Mouse (Mus musculus): ENCODE measurements around the gene Pcgf6.
"Not testable (repeated sequence)": the region's sequence is repeated elsewhere in the genome, so short reads cannot be mapped to it uniquely, and the experiment has no call there.

The Pcgf6 gene

DNA sequence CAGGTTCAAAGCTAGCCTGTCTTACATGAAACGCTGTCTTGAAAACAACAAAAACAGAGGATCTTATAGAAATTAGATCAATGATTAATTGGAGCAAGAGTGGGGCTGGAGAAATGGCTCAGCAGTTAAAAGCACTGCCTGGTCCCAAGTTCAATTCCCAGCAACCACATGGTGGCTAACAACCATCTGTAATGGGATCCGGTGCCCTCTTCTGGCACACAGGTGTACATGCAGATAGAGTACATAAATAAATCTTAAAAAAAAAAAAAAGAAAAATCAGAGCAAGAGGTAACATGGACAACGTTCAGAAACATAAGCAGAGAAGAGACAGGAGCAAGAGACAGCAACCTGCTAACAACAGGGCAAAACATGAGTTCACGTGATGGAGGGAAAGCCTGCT, 24.2 kb downstream of the Pcgf6 start:
- no peak for DNase-seq (ENCODE audit: low spot score in 2 of 2)

DNA sequence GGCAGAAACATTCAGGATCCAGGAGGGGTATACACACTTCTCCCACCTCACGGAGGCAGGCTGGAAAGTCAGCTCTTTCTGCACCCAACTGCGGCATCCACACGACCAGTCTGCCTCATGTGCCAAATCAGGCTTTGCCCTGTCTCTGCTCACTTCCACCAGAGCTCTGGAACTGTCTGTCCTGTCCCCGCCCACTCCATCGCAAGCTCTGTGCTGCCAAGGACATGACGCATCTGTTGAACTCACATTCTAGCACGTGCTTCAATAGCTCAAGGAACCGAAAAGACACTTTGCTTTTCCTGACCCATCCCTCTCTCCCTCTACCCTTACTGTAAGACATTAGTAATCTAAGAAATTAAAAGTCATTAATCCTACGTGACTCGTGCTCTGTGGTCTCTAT, 25.8 kb downstream of the Pcgf6 start:
- DNase-seq (ENCODE audit: low spot score in 2 of 2): no peak

DNA sequence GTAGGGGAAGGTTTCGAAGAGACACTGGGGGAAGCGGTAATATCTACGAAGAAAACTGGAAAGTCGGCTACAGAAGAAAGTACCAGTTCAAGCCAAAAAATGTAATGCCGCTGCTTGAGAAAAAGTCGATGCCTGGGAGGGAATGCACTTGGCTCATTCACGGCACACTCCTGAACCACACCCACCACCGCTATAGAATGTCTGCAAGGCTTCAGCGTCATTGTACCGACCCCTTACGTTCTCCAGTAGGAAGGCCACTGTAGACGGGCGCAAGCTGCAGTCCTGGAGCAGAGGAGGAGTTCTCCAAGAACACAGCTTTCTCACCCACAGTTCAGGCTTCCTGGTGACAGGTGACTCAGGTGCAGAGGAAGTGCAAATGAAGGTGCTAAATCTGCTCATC, 27.2 kb downstream of the Pcgf6 start:
- no peak for DNase-seq (ENCODE audit: low spot score in 2 of 2)

DNA sequence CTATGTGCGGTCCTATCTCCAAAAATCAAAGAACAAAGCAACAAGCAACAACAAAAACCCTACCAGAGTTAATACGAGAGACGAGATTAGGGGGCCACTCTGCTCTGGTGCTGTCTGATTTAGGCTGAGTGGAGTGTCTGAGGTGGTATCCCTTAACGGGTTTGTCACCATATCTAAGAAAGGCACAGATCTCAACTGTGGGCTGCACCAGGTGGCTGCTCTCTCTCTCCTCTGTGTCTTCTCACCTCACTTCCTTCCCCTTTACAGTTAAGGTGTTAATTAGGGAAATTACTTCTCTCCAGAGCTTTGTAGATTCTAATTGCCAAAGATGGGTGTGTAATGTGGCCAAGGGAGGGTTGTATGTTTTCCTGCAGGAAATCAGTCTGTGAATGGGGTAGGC, 28.0 kb downstream of the Pcgf6 start:
- no peak for DNase-seq (ENCODE audit: low spot score in 2 of 2)

DNA sequence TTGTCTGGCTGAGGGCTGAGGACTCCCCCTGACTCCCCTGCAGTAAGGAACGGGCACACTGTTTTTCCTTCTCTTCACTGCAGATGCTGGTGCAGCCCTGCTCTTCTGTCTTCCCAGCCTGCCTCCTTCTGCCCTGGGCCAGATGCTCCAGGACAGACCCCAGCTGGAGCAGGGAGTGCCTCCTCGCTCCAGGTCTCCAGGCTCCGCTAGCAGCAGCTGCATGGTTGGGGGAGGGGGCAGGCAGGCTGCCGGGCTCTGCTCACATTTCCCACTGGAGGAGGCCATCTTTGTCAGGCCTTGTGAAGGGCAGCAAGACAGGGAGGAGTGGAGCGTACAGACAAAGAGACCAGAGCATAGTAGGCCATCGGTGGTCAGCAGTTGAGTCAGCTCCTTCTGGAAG, 31.4 kb downstream of the Pcgf6 start:
- no peak for DNase-seq (ENCODE audit: low spot score in 2 of 2)

DNA sequence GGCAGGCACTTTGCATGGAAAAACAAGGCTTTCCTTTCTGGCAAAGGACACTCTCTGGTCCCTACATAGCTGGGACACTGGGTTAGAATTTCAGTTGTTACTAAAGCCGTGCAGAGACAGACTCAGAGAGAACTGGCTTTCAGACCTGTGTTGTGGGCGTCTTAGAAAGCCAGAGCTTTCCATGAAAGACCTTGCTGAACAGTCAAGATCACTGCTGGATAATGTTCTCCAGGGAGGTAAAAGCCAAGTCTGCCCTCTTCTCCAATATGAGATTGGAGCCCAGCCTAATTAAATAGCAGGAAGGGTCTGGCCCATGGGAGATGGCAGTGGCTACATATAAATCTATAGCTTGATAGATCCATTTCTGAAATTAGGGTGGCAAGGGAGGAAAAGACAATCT, 32.4 kb downstream of the Pcgf6 start:
- no peak for DNase-seq (ENCODE audit: low spot score in 2 of 2)

DNA sequence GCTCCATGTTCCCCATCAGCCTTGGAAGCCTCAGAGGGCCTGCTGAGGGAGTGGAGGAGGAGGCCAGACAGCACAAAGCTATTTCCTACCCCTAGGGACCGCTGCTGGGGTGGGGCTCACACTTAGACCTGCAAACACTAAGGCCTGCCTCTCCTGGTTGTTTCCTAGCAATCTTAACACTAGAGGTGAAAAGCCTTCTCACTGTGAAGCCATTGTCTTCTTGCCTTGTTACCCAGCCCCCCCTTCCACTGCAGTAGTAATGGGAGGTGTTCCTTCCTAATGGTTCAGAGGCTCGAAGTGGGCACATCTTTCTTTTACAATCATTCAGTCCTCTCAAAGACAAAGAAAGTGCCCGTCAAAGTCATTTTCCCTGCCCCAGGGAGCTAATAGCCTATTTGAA, 32.9 kb downstream of the Pcgf6 start:
- no peak for DNase-seq (ENCODE audit: low spot score in 2 of 2)

DNA sequence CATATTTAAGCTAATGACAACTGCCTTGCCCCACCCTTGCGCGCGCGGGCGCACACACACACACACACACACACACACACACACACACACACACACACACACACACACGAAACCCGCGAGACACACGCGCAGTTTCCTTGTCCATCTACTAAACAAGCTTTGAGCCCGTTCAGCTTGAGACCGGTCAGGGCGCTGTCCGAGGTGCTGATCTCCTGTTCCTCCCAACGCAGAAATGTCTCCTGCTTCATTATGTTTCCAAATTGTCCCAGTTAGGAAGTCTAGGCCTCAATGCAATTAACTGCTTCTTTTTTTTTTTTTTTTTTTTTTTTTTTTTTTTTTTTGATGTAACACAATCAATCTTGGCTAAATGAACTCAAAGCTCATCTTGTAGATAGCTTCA, 34.2 kb downstream of the Pcgf6 start:
- peak; percentile 24 to 53 for DNase-seq (ENCODE audit: low spot score in 2 of 2)

DNA sequence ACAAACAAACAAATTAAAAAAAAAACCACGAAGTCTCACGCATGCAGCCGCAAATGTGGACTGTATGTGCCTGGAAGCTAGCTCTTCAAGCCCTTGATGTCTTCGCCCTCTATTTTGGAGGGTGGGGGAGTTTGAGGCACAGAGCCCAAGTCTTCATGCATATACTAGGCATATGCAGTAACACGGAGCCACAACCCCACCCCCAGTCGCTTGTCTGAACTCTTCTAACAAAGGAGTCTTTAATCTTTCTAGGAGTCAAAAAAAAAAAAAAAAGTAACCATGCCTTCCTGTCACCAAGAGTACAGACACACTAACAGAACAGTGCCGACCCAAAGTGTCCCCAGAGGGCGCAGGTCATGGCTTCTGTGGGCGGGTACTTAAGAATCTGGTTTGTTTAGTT, 34.7 kb downstream of the Pcgf6 start:
- no peak for DNase-seq (ENCODE audit: low spot score in 2 of 2)

DNA sequence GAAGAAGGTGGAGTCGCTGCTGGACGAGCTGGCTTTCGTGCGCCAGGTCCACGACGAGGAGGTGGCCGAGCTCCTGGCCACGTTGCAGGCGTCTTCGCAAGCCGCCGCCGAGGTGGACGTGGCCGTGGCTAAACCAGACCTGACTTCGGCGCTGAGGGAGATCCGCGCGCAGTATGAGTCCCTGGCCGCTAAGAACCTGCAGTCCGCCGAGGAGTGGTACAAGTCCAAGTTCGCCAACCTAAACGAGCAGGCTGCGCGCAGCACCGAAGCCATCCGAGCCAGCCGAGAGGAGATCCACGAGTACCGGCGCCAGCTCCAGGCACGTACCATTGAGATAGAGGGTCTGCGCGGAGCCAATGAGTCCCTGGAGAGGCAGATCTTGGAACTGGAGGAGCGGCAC, 35.3 kb downstream of the Pcgf6 start:
- no peak for DNase-seq (ENCODE audit: low spot score in 2 of 2)

DNA sequence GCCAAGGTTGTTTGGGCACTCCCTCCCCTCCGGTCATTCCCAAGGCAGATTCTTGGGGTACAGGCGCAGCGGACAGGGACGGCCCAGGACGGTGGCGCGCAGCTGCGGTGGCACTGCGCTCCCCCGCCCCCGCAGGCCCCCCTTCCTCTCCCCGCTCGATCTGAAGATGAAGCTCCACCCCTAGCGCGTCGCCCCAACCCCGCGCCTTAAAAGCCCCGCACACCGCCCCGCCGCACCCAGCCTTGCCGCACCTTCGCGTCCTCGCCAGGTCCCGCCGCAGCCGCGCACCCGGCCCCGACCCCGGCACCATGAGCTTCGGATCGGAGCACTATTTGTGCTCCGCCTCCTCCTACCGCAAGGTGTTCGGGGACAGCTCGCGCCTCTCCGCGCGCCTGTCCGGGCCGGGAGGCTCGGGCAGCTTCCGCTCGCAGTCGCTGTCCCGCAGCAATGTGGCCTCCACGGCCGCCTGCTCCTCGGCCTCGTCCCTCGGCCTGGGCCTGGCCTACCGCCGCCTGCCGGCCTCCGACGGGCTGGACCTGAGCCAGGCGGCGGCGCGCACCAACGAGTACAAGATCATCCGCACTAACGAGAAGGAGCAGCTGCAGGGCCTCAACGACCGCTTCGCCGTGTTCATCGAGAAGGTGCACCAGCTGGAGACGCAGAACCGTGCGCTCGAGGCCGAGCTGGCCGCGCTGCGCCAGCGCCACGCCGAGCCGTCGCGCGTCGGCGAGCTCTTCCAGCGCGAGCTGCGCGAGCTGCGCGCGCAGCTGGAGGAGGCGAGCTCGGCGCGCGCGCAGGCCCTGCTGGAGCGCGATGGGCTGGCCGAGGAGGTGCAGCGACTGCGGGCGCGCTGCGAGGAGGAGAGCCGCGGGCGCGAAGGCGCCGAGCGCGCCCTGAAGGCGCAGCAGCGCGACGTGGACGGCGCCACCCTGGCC, 36.0 kb downstream of the Pcgf6 start, which contains the start of the genes Ina and Nt5c2:
TSS of gene Ina (plus strand) at position 252 of the 935 bp plus-strand sequence.
TSS of gene Nt5c2 (minus strand) at position 707 of the 935 bp plus-strand sequence.
- no peak for DNase-seq (ENCODE audit: low spot score in 2 of 2)

DNA sequence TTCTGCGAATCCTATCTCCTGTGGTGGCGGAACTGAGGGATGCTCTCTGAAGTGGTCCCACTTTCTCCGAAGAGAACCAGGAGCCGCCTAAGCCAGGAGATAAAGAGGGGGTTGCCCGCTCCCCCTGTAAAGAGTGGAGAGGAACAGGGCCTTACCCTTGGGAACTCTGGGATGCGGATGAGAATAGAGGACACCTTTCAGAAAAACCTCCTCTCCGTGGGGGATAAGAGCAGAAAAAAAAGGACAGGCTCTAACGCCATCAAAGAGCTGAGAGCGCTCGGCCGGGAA, 36.6 kb downstream of the Pcgf6 start:
- DNase-seq (ENCODE audit: low spot score in 2 of 2): no peak

DNA sequence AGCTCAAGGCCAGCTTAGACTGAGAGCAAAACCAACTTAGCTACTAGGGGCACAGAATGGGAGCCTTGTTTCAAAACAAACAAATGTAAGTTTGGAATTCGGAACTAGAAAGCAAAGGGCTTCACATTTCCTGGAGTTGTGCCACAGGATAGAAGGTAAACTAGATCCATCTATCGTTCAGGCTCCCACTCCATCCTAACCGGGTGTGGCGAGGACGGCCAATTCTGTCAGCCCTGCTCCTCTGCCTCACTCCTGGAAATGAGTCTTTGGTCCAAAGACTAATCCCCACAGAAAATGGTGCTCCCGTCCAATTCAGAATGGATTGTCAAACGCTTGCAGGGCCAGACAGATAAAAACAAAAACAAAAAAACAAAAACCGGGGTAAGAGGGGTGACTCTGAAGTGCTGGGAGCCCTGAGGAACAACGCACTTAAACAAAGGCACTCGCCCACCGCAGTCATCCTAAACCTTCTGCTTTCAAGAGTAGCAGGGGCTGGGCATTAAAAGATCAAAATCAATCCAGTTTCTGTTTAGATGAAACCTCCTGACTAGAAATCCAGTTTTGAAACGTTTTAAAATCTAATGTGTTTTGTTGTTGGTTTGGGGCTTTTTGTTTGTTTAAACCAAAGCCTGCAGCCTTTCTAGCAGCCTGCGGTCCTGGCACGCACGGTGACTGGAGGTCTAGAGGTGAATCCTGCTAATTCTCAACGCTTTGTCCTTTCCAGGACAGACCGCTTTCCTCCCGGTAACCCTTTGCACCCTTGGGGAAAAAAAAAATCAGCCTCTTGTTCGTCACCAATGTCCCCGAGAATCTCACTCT, 37.2 kb downstream of the Pcgf6 start:
- no peak for DNase-seq (ENCODE audit: low spot score in 2 of 2)

DNA sequence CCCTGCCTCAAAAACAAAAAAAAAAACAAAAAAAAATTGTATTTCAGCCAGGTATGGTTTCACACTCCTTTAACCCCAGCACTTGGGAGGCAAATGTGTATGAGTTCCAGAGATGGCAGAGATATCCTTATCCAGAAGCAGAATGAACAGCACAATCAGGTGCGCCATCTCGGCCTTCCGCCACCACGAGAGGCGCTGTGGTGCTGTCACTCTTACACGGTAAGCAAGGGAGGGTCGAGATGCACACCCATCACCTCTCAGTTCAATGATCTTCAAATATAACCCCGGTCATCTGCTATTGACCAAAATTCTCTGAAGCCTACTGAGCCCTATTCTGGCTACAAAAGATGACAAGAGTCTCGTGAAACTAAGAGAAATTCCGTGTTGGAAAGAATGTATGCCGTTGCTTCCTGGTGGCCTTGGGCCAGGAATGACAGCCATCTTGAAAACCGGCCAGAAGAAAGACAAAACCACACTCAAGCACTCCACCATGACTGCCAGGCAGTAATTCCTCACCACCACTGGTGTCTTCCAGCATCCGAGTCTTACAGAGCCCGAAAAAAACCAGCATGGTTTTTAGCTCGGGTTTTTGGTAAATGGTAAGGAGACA, 38.1 kb downstream of the Pcgf6 start:
- no peak for DNase-seq (ENCODE audit: low spot score in 2 of 2)

DNA sequence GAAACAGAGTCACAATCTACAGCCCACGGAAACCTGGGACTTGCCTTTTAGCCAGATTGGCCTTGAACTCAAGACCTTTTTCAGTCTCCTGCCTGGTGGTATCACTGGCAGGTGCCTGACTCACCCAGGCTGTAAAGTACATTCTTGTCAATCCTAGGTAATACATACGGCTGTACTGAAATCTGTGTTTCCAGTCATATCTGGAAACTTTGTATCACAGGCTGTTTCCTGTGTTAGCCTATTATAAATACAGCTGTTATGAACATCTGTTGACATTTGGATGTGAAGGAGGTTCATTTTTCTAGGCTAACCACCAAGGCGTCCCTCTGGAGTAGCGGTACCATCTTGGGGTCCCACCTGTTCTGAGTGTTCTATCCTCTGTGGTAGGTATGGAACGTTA, 40.8 kb downstream of the Pcgf6 start:
- no peak for DNase-seq (ENCODE audit: low spot score in 2 of 2)

DNA sequence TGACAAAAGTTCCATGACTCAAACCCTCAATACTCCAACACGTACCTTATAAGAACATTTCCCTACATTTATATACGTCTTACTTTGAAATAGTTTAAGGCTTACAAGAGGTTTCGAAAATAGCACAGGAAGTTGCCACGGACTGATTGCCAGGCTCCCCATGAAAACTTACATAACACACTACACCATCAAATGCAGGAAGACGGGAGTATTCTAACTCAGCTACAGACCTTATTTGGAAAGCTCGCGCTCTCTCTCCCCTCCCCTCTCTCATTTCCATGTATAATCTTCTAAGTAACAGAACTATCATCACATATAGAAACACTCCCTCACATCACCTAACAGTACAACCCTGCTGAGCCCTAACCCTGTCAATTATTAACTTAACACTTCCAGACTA, 41.3 kb downstream of the Pcgf6 start:
- no peak for DNase-seq (ENCODE audit: low spot score in 2 of 2)

DNA sequence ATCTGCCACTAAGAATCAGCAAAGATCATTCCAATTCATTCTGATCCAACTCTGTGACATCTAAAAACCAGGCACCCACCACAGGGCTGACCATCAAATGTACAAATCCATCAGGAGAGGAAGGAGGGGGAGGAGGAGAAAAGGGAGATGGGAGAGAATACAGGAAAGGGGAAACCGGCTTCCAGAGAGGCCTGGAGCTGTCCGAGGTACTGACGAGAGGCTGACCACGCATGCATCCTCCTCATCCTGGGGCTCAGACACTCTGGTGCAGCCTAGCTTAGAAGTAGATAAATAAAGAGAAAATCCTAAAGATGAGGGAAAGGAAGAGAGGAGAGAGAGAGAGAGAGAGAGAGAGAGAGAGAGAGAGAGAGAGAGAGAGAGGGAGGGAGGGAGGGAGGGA, 44.4 kb downstream of the Pcgf6 start:
- DNase-seq (ENCODE audit: low spot score in 2 of 2): no peak

DNA sequence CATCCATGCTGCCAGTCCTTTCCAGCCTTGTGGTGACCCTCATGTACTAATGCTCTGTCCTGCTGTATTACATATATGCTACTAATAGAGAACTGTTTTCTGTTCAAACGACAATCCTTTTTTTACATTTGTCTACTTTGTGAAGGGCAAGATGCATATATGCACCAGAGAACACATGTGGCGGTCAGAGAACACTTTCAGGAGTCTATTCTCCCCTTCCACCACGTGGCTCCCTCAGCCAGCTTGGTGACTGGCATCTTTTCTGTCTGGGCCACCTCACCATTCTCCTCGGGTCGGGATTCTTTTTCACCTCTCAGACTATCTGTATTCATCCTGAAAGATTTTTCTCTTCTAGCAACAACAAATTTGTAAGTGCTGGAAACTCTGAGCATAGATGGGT, 44.8 kb downstream of the Pcgf6 start:
- DNase-seq (ENCODE audit: low spot score in 2 of 2): no peak

DNA sequence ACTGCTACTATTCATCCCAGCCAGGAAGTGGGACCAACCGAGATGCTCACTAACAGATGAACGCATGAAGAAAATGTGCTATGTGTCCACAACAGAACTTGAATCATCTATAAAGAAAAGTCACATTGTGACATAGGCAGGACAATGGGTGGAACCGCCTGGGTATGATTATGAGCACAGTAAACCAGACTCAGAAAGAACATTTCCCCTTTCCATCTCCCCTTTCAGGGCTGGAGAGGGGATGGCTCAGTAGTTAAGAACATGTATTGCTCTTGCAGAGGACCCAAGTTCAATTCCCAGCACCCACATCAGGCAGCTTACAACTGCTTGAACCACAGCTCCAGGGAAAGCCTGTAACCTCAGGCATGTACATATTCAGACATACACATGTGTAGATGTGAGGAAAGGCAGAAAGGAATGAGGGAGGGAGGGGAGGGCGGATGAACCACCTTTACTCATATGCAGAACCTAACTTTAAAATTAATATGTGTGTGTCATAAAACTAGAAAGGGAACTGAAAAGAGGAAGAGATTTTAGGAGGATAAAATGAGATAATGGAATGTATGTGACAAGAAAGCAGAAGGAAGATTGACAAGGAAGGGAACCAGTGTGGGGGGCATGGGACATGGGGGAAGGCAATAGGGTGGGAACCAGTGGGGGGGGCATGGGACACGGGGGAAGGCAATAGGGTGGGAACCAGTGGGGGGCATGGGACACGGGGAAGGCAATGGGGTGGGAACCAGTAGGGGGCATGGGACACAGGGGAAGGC, 46.8 kb downstream of the Pcgf6 start:
- DNase-seq (ENCODE audit: low spot score in 2 of 2): no peak

DNA sequence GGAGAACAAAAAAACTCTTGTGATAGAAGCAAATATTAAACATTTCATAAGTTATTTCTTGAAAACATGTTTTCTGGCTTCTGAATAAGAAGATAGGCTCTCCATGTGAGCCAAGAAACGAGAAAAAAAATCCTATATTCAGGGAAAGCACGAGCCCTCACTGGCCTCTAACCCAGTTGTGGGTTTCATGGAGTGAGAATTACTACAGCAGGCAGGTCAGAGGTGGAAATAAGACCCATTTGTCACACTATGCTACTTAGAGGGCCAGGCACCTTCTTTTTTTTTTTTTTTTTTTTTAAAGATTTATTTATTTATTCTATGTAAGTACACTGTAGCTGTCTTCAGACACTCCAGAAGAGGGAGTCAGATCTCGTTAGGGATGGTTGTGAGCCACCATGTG, 50.3 kb downstream of the Pcgf6 start:
- not testable (repeated sequence) for DNase-seq (ENCODE audit: low spot score in 2 of 2)

DNA sequence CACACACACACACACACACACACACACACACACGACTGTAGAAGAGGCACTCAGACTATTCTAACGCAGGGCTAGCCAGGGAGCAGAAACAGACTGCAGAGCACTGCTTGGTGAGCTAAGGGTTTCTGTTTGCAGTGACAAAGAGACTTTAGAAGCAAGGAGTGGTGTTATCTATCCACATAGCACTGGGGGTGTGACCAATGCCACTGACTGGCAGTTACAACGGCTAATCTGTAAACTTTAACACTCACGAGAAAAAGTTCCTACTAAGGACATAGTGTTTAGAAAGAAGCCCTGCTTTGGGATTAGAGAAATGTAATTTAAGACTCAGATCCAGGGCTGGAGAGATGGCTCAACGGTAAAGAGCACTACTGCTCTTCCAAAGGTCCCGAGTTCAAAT, 51.0 kb downstream of the Pcgf6 start:
- DNase-seq (ENCODE audit: low spot score in 2 of 2): no peak

DNA sequence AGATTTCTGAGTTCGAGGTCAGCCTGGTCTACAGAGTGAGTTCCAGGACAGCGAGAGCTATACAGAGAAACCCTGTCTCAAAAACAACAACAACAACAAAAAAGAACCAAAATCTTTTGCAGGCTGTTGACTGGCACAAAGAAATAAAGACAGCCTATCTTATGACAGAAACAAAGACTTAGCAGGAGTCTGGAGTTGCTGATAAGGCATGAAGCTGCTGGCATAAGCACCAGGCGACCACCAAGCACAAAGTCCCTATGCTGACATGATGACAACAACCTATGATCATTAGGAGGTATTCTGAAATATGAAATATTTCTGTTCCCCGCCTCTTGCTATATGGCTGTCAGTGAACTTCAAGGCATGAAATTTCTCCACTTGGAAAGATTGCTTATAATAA, 51.8 kb downstream of the Pcgf6 start:
- no peak for DNase-seq (ENCODE audit: low spot score in 2 of 2)

Measured in spleen, postnatal 14 days (tissue).